Mouse (Mus musculus) hindbrain, embryonic 10.5 days (tissue): ENCODE measurements around the gene I0C0044D17Rik. TPM values are rescaled to one million over a fixed set of nuclear protein-coding genes. Genes with fewer than 3 reads are reported as not detected.

Experiments
- DNase-seq: peaks from one replicate; pipeline ENCODE4 v3.0.0-alpha.2; 2017; ENCODE audit warnings: low spot score
- H3K27ac ChIP-seq: fragments of 300-500 bp; sonication (generic); 2 replicates; pipeline ENCODE4 v1.5.1; 2016; ENCODE audit warnings: mild to moderate bottlenecking, moderate library complexity
- H3K27me3 ChIP-seq: fragments of 300-500 bp; sonication (generic); 2 replicates; pipeline ENCODE4 v1.6.1; 2016; ENCODE audit warnings: mild to moderate bottlenecking; ENCODE audit not compliant: poor library complexity, insufficient read depth, severe bottlenecking
- H3K36me3 ChIP-seq: fragments of 300-500 bp; sonication (generic); 2 replicates; pipeline ENCODE4 v1.6.1; 2016; ENCODE audit warnings: mild to moderate bottlenecking, moderate library complexity
- H3K4me1 ChIP-seq: fragments of 300-500 bp; sonication (generic); replicated peaks from 2 replicates; pipeline ENCODE4 v1.6.1; 2016; ENCODE audit warnings: mild to moderate bottlenecking
- H3K4me3 ChIP-seq: fragments of 300-500 bp; sonication (generic); 2 replicates; pipeline ENCODE4 v1.5.1; 2016; ENCODE audit warnings: mild to moderate bottlenecking, moderate library complexity
- H3K9me3 ChIP-seq: fragments of 300-500 bp; sonication (generic); 2 replicates; pipeline ENCODE4 v1.6.1; 2016; ENCODE audit warnings: mild to moderate bottlenecking, moderate library complexity
- WGBS: fragments of 180-500 bp; shearing (Covaris S2); methylation state at CpG from one replicate; pipeline ENCODE4 v1.1.7; 2016; 5-methylcytosine and 5-hydroxymethylcytosine counted together
- polyA plus RNA-seq: library from polyadenylated mRNA; unstranded; fragments of >200 nt; fragmentation: Nextera tagmentation; extraction: Ambion mirVana; gene quantifications from 2 replicates; pipeline ENCODE4 v1.2.1, GENCODE M21; 2016

The I0C0044D17Rik gene
- polyA plus RNA-seq, 1 experiment from 2014 or later, result not detected

GRCm38 (mm10) chr4:98817184-98817911 lies 6.3 kb downstream of the I0C0044D17Rik start, which contains the start of gene Kank4:
Kank4 (minus strand) TSS chr4:98817537.
- Histone ChIP-seq H3K9me3 (no peaks in the 10 kb centered on the region), H3K4me1 (peaks cover 29% of the 10 kb centered on the region), H3K36me3 (no peaks in the 10 kb centered on the region), H3K27ac (peak within 1 kb of the TSS; percentile 85), H3K4me3 (peak within 1 kb of the TSS; percentile 81), H3K27me3 (peaks cover 76% of the 10 kb centered on the region)
- DNase-seq, result peak; percentile 60
- under 1% methylated on average over 72 of the region's 72 CpGs for WGBS

DNA sequence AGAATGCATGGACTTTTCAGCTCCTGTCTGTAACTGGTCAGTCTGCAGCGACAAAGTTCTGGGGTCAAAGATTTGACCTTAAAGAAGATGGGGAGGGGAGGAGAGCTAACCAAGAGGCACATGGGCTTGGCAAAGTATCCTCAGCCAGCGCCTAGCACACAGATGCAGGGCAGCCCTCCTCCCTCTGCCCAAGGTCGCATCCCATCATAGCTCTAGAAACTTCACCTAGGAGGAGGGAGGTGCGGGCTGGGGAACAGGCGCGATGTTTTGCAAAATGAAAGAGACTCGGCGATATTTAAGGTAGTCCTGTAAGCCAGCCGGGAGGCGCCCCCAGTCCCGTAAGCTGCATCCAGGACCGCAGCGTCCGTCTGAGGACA lies 6.8 kb downstream of the I0C0044D17Rik start:
- WGBS, result under 1% methylated on average over 14 of the region's 14 CpGs
- DNase-seq, result no peak
- Histone ChIP-seq H3K4me1 (peaks cover 33% of the 10 kb centered on the region), H3K27me3 (peaks cover 76% of the 10 kb centered on the region), H3K4me3 (peak overlapping the region; percentile 81), H3K36me3 (no peaks in the 10 kb centered on the region), H3K27ac (peak overlapping the region; percentile 85), H3K9me3 (no peaks in the 10 kb centered on the region)

- DNase-seq, result no peak
- Histone ChIP-seq H3K9me3 (no peaks in the 10 kb centered on the region), H3K4me3 (no peak overlapping the region), H3K27ac (no peak overlapping the region), H3K36me3 (no peaks in the 10 kb centered on the region), H3K27me3 (no peaks in the 10 kb centered on the region), H3K4me1 (peaks cover 15% of the 10 kb centered on the region)
- WGBS, result 87% methylated on average over 9 of the region's 9 CpGs
Observed at GRCm38 (mm10) chr4:98806306-98806705, 17.3 kb downstream of the I0C0044D17Rik start.

- WGBS, result 64% methylated on average over 12 of the region's 12 CpGs
Observed at GRCm38 (mm10) chr4:98805291-98806048, 18.2 kb downstream of the I0C0044D17Rik start.

GRCm38 (mm10) chr4:98804476-98805134 lies 19.0 kb downstream of the I0C0044D17Rik start:
- Histone ChIP-seq H3K27ac (peak overlapping the region; percentile 70), H3K27me3 (0 out of 2 replicates have a peak, but pooled peaks cover 3% of the 10 kb centered on the region), H3K36me3 (no peaks in the 10 kb centered on the region), H3K9me3 (no peaks in the 10 kb centered on the region), H3K4me3 (no peak overlapping the region), H3K4me1 (peaks cover 15% of the 10 kb centered on the region)
- DNase-seq, result peak; percentile 59
- 58% methylated on average over 7 of the region's 7 CpGs for WGBS

More at GRCm38 (mm10) chr4:98805291-98806048, 18.2 kb downstream of the I0C0044D17Rik start:
- DNase-seq, result no peak
- Histone ChIP-seq H3K4me1 (peaks cover 15% of the 10 kb centered on the region), H3K27me3 (0 out of 2 replicates have a peak, but pooled peaks cover 3% of the 10 kb centered on the region), H3K27ac (peak overlapping the region; percentile 79), H3K4me3 (no peak overlapping the region), H3K36me3 (no peaks in the 10 kb centered on the region), H3K9me3 (no peaks in the 10 kb centered on the region)

- no peaks in the 10 kb centered on the region for H3K9me3 ChIP-seq
- H3K27me3 ChIP-seq, result 0 out of 2 replicates have a peak, but pooled peaks cover 3% of the 10 kb centered on the region
- 91% methylated on average over 11 of the region's 11 CpGs for WGBS
- no peak overlapping the region for H3K27ac ChIP-seq
- peaks cover 14% of the 10 kb centered on the region for H3K4me1 ChIP-seq
- no peaks in the 10 kb centered on the region for H3K36me3 ChIP-seq
- DNase-seq, result no peak
- no peak overlapping the region for H3K4me3 ChIP-seq
Observed at GRCm38 (mm10) chr4:98801775-98802174, 21.9 kb downstream of the I0C0044D17Rik start.

GRCm38 (mm10) chr4:98800824-98801223 lies 22.8 kb downstream of the I0C0044D17Rik start:
- Histone ChIP-seq H3K9me3 (no peaks in the 10 kb centered on the region), H3K4me3 (no peak overlapping the region), H3K4me1 (peaks cover 21% of the 10 kb centered on the region), H3K27ac (no peak overlapping the region), H3K36me3 (no peaks in the 10 kb centered on the region), H3K27me3 (0 out of 2 replicates have a peak, but pooled peaks cover 3% of the 10 kb centered on the region)
- 86% methylated on average over 8 of the region's 8 CpGs for WGBS
- DNase-seq, result no peak

GRCm38 (mm10) chr4:98796591-98797341 lies 26.9 kb downstream of the I0C0044D17Rik start:
- no peaks in the 10 kb centered on the region for H3K36me3 ChIP-seq
- no peak for DNase-seq
- WGBS, result 74% methylated on average over 11 of the region's 11 CpGs
- 0 out of 2 replicates have a peak, but pooled peaks cover 3% of the 10 kb centered on the region for H3K27me3 ChIP-seq
- peak overlapping the region; percentile 16; the same call in 1 of the 2 replicates for H3K27ac ChIP-seq
- no peaks in the 10 kb centered on the region for H3K9me3 ChIP-seq
- no peak overlapping the region for H3K4me3 ChIP-seq
- peaks cover 11% of the 10 kb centered on the region for H3K4me1 ChIP-seq

- H3K9me3 ChIP-seq, result no peaks in the 10 kb centered on the region
- H3K36me3 ChIP-seq, result no peaks in the 10 kb centered on the region
- H3K4me1 ChIP-seq, result peaks cover 21% of the 10 kb centered on the region
- no peak overlapping the region for H3K27ac ChIP-seq
- WGBS, result 86% methylated on average over 2 of the region's 2 CpGs
- H3K4me3 ChIP-seq, result no peak overlapping the region
- peaks cover 5% of the 10 kb centered on the region for H3K27me3 ChIP-seq
- DNase-seq, result no peak
Observed at GRCm38 (mm10) chr4:98795241-98795640, 28.4 kb downstream of the I0C0044D17Rik start.

- Histone ChIP-seq H3K4me1 (peaks cover 34% of the 10 kb centered on the region), H3K36me3 (no peaks in the 10 kb centered on the region), H3K4me3 (no peak overlapping the region), H3K27me3 (peaks cover 5% of the 10 kb centered on the region), H3K27ac (no peak overlapping the region), H3K9me3 (no peaks in the 10 kb centered on the region)
- no peak for DNase-seq
- WGBS, result 92% methylated on average over 9 of the region's 9 CpGs
Observed at GRCm38 (mm10) chr4:98793486-98793885, 30.2 kb downstream of the I0C0044D17Rik start.

- H3K9me3 ChIP-seq, result no peaks in the 10 kb centered on the region
- peaks cover 5% of the 10 kb centered on the region for H3K27me3 ChIP-seq
- DNase-seq, result no peak
- no peaks in the 10 kb centered on the region for H3K36me3 ChIP-seq
- no peak overlapping the region for H3K4me3 ChIP-seq
- H3K4me1 ChIP-seq, result peaks cover 33% of the 10 kb centered on the region
- H3K27ac ChIP-seq, result 0 out of 2 replicates have a peak overlapping the region, but pooled peaks have one; percentile 73
- WGBS, result 33% methylated on average over 1 of the region's 1 CpGs
Observed at GRCm38 (mm10) chr4:98790721-98791120, 32.9 kb downstream of the I0C0044D17Rik start.

GRCm38 (mm10) chr4:98789861-98790311 lies 33.8 kb downstream of the I0C0044D17Rik start:
- Histone ChIP-seq H3K9me3 (no peaks in the 10 kb centered on the region), H3K4me1 (peaks cover 35% of the 10 kb centered on the region), H3K4me3 (peak overlapping the region; percentile 46), H3K36me3 (no peaks in the 10 kb centered on the region), H3K27me3 (peaks cover 5% of the 10 kb centered on the region), H3K27ac (peak overlapping the region; percentile 73)
- 7% methylated on average over 10 of the region's 10 CpGs for WGBS
- peak; percentile 48 for DNase-seq
